17 mouse cellular contexts compared by ENCODE assay signal in genomic region chr16:20199501-20200201, GRCm38 (mm10). TPM values are rescaled to one million over a fixed set of nuclear protein-coding genes. Genes with fewer than 3 reads are reported as not detected.
DNase-seq lines count a peak whose midpoint lies in the region; ATAC-seq and TF ChIP-seq lines count a peak whose summit lies in the region.
"Had no signal": no experiment of that assay in that cellular context is flagged by ENCODE, and none has a peak within 500 bp of the region (broad histone marks: within the 10 kb centered on the region; RNA-seq: fewer than 3 reads in every experiment).

No protein-coding gene starts in this region.

- H3K4me1 ChIP-seq in intestine, embryonic 15.5 days (replicated peaks): 0 out of 2 replicates have a peak, but pooled peaks cover 2% of the 10 kb centered on the region
- no peaks in the 10 kb centered on the region for H3K4me1 ChIP-seq in thymus, adult 2 months (replicated peaks; ENCODE audit: control insufficient read depth, insufficient read depth, low read length)
- H3K4me1 ChIP-seq: hindbrain, embryonic 12.5 days; limb, embryonic 15.5 days; midbrain, embryonic 12.5 days had no signal

- no peaks in the 10 kb centered on the region for H3K27me3 ChIP-seq in intestine, embryonic 15.5 days (replicated peaks)
- H3K27me3 ChIP-seq in thymus, adult 2 months (ENCODE audit: control insufficient read depth, insufficient read depth, low read length): no peaks in the 10 kb centered on the region
- H3K27me3 ChIP-seq: hindbrain, embryonic 12.5 days; limb, embryonic 15.5 days; midbrain, embryonic 12.5 days had no signal

- peaks cover 31% of the 10 kb centered on the region for H3K36me3 ChIP-seq in intestine, embryonic 15.5 days
- H3K36me3 ChIP-seq in thymus, adult 2 months (ENCODE audit: control insufficient read depth, insufficient read depth, low read length): peaks cover 7% of the 10 kb centered on the region

- no peak overlapping the region for H3K9ac ChIP-seq in intestine, embryonic 15.5 days
- H3K9ac ChIP-seq: hindbrain, embryonic 12.5 days; limb, embryonic 15.5 days; liver, postnatal 0 days; midbrain, embryonic 12.5 days had no signal

- no peaks in the 10 kb centered on the region for H3K9me3 ChIP-seq in intestine, embryonic 15.5 days
- H3K9me3 ChIP-seq: G1E; hindbrain, embryonic 12.5 days; limb, embryonic 15.5 days; midbrain, embryonic 12.5 days had no signal

- WGBS in intestine, embryonic 15.5 days: 68% methylated on average over 5 of the region's 5 CpGs
- WGBS in thymus, adult 2 months: 91% methylated on average over 5 of the region's 5 CpGs

- no peak overlapping the region for H3K4me2 ChIP-seq in intestine, embryonic 15.5 days (replicated peaks)
- H3K4me2 ChIP-seq: hindbrain, embryonic 12.5 days; limb, embryonic 15.5 days; midbrain, embryonic 12.5 days had no signal

- H3K27ac ChIP-seq in intestine, embryonic 15.5 days: no peak overlapping the region
- H3K27ac ChIP-seq in thymus, adult 2 months (ENCODE audit: control insufficient read depth, insufficient read depth, low read length): no peak overlapping the region
- H3K27ac ChIP-seq: hindbrain, embryonic 12.5 days; limb, embryonic 15.5 days; midbrain, embryonic 12.5 days had no signal

- no peak overlapping the region for H3K4me3 ChIP-seq in intestine, embryonic 15.5 days (replicated peaks)
- no peak overlapping the region for H3K4me3 ChIP-seq in thymus, adult 2 months (ENCODE audit: control insufficient read depth, insufficient read depth, low read length)
- H3K4me3 ChIP-seq: hindbrain, embryonic 12.5 days; limb, embryonic 15.5 days; midbrain, embryonic 12.5 days had no signal

- peak; percentile 10 for DNase-seq in embryo, embryonic 11 days
- DNase-seq in embryo, embryonic 10.5 days (ENCODE audit: low spot score): no peak
- peak; percentile 10 for DNase-seq in layer of hippocampus, adult 9-11 months
- no peak for DNase-seq in layer of hippocampus, postnatal 36 days
- DNase-seq in ES-CJ7 (ENCODE audit: low read depth, low spot score): peak; percentile 48
- no peak for DNase-seq in c-Kit-positive CD71-positive TER-119-positive erythroid progenitor cells, embryonic 14.5 days (ENCODE audit: low spot score)
- no peak for DNase-seq in thymus, adult 2 months
- DNase-seq: adrenal gland, postnatal 14 days; cerebellum, adult 9-10 months; kidney, adult 9 months; liver, postnatal 0 days had no signal

- TF ChIP-seq POLR2A in thymus, adult 2 months (IDR thresholded peaks at IDR 0.05; ENCODE audit: control insufficient read depth, extremely low read depth, insufficient read depth, low read length, poor library complexity): no peak

- no peak for TF ChIP-seq CTCF in thymus, adult 2 months (IDR thresholded peaks at IDR 0.05; ENCODE audit: borderline replicate concordance, control insufficient read depth, extremely low read depth, insufficient read depth, low read length, poor library complexity)

- peak; percentile 63 for ATAC-seq in intestine, embryonic 15.5 days
- ATAC-seq: liver, postnatal 0 days had no signal

RNA-seq across cellular contexts. Expression of gene Map6d1, which starts 41.5 kb away (rescaled TPM):
- total RNA-seq in layer of hippocampus, postnatal 36 days (2021): 10 to 100 TPM; 37.7 to 41.2 TPM
- 0.49 and 0.60 TPM in 2 replicates for polyA plus RNA-seq in intestine, embryonic 15.5 days (2015; fragmentation: Nextera tagmentation; extraction: Ambion mirVana)
- 0.11 and 0.13 TPM in 2 replicates for polyA plus RNA-seq in thymus, adult 2 months (2012; rRNA removed)
- total RNA-seq: G1E; granulocyte monocyte progenitor cell, adult 5-6 weeks had no signal
- polyA plus RNA-seq: G1E; liver, postnatal 0 days had no signal

RNA-seq across cellular contexts. Expression of gene Yeats2, which starts 58.8 kb away (rescaled TPM):
- total RNA-seq in layer of hippocampus, postnatal 36 days (2021): 10 to 100 TPM; 36.4 to 45.5 TPM
- polyA plus RNA-seq in intestine, embryonic 15.5 days (2015; fragmentation: Nextera tagmentation; extraction: Ambion mirVana): 21.7 and 22.7 TPM in 2 replicates
- polyA plus RNA-seq in thymus, adult 2 months (2012; rRNA removed): 52.5 and 55.3 TPM in 2 replicates

Comparison
In these comparisons a context has a peak if more than half of its experiments do, and no peak if none do; other contexts are left out.
1. DNase-seq: peak in embryo, embryonic 11 days (single experiment), layer of hippocampus, adult 9-11 months (single experiment) and ES-CJ7 (single experiment); none in embryo, embryonic 10.5 days (single experiment), layer of hippocampus, postnatal 36 days (0 of 2), c-Kit-positive CD71-positive TER-119-positive erythroid progenitor cells, embryonic 14.5 days (single experiment) and thymus, adult 2 months (single experiment).